Mouse (Mus musculus) C2C12 (cell line): Measurements from ENCODE around the gene Slc7a11. TPM values are rescaled to one million over a fixed set of nuclear protein-coding genes. Genes with fewer than 3 reads are reported as not detected.

Experiments used
- H3K27me3 ChIP-seq: one replicate; pipeline ENCODE4 v1.6.1; 2011; ENCODE audit not compliant: control insufficient read depth, insufficient read depth, insufficient read length
- H3K36me3 ChIP-seq: one replicate; pipeline ENCODE4 v1.6.1; 2011; ENCODE audit not compliant: control insufficient read depth, insufficient read depth
- H3K4me3 ChIP-seq: one replicate; pipeline ENCODE4 v1.5.1; 2011; ENCODE audit warnings: mild to moderate bottlenecking, control low read depth; ENCODE audit not compliant: poor library complexity, insufficient read depth, severe bottlenecking
- H3K79me2 ChIP-seq: one replicate; pipeline ENCODE4 v1.6.1; 2011; ENCODE audit not compliant: control insufficient read depth, insufficient read depth
- H3K79me3 ChIP-seq: one replicate; pipeline ENCODE4 v1.6.1; 2011; ENCODE audit warnings: low read depth, control low read depth
- H3ac ChIP-seq: one replicate; pipeline ENCODE3; 2011; ENCODE audit warnings: low read depth; ENCODE audit not compliant: control insufficient read depth, insufficient read length
- CEBPB ChIP-seq: IDR thresholded peaks from one replicate; pipeline ENCODE4 v1.6.1; 2011; ENCODE audit warnings: low read depth, mild to moderate bottlenecking, control low read depth, moderate library complexity
- CTCF ChIP-seq: IDR thresholded peaks from one replicate; pipeline ENCODE4 v1.5.1; 2011; ENCODE audit not compliant: control insufficient read depth, insufficient read depth, insufficient read length
- FOSL1 ChIP-seq: IDR thresholded peaks from one replicate; pipeline ENCODE4 v1.8.0; 2011; ENCODE audit warnings: mild to moderate bottlenecking, low read length; ENCODE audit not compliant: poor library complexity, insufficient read depth, severe bottlenecking
- MAX ChIP-seq: IDR thresholded peaks from one replicate; pipeline ENCODE4 v1.6.1; 2011; ENCODE audit warnings: mild to moderate bottlenecking, control low read depth
- MYOD1 ChIP-seq: IDR thresholded peaks from one replicate; pipeline ENCODE4 v1.6.1; 2011; ENCODE audit warnings: low read depth; ENCODE audit not compliant: control insufficient read depth, insufficient read length
- MYOG ChIP-seq: IDR thresholded peaks from one replicate; pipeline ENCODE4 v1.6.1; 2011; ENCODE audit not compliant: control insufficient read depth, insufficient read length; ENCODE audit errors: extremely low read depth
- USF1 ChIP-seq: IDR thresholded peaks from one replicate; pipeline ENCODE4 v1.6.1; 2011; ENCODE audit warnings: low read depth, mild to moderate bottlenecking, control low read depth, moderate library complexity
- polyA plus RNA-seq: library from polyadenylated mRNA; unstranded; fragments of >200 nt; fragmentation: generic; extraction: Trizol; gene quantifications from one replicate; pipeline ENCODE4 v1.2.1, GENCODE M21; 2012; ENCODE audit warnings: missing spikeins

Slc7a11 gene
- polyA plus RNA-seq, 1 experiment = 3.1 TPM

DNA sequence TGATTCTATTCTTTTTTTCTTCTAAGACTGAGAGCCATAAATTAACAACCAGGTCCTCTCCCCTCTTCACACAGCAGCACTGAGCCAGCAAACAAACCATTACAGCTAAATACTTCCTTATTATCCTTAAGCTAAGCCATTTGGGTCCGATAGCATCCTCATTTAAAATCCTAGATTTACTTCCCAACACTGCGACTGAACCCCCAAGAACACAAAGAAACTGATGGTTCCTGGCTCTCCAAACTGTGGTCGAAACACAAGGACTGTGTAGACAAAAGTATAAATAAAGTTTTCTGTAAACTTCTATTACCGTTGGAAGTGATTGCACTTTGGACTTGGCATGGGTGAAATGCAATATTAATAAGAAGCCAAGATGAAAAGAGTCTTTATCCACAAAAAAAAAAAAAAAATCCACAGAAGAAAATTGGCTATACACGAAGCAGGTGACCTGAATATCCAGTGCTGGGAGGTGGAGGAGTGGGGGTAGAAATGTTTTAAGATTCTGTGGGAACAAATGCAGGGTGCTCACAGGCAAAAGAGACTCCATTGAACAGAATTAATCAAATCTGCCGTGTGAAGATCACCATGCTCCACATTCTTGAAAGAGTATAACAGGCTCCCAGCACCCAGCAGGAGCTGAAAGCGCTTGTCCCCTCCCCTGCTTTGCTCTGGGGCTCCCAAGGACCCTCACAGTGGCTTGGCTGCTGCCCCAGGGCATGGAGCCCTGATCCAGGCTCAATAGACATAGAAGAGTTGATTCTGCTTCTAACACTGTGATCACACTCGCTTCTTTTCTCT, 21.7 kb downstream of the Slc7a11 start:
- Histone ChIP-seq H3ac (no peak overlapping the region), H3K27me3 (no peaks in the 10 kb centered on the region), H3K79me2 (no peaks in the 10 kb centered on the region), H3K4me3 (no peak overlapping the region), H3K79me3 (no peaks in the 10 kb centered on the region), H3K36me3 (no peaks in the 10 kb centered on the region)
- TF ChIP-seq MAX (no peak), USF1 (no peak), MYOG (no peak), MYOD1 (no peak), CEBPB (no peak), CTCF (no peak), FOSL1 (no peak)

DNA sequence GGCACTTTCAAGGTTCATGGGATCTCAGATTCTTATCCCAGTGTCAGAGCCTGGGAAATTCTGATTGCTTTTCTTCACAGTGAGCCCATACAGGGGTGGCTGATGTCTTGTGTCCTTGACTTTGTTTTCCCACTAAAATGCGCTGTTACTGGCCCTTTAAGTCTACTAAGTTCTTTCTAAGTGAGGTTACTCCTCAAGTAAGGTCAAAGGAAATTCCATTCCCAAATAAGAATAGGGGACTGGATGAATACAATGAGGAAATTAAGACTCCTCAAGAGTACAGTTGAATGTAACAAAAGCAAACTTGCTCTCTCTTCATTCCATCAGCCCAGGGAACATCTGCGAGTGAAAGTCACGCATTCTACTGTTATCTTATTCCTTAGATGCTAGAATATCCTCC, 24.3 kb downstream of the Slc7a11 start:
- H3K36me3 ChIP-seq = no peaks in the 10 kb centered on the region
- H3ac ChIP-seq = no peak overlapping the region
- no peaks in the 10 kb centered on the region for H3K27me3 ChIP-seq
- no peak overlapping the region for H3K4me3 ChIP-seq
- no peaks in the 10 kb centered on the region for H3K79me3 ChIP-seq
- TF ChIP-seq USF1 (no peak), CTCF (no peak), MYOG (no peak), MYOD1 (no peak), MAX (no peak), CEBPB (no peak), FOSL1 (no peak)
- no peaks in the 10 kb centered on the region for H3K79me2 ChIP-seq

DNA sequence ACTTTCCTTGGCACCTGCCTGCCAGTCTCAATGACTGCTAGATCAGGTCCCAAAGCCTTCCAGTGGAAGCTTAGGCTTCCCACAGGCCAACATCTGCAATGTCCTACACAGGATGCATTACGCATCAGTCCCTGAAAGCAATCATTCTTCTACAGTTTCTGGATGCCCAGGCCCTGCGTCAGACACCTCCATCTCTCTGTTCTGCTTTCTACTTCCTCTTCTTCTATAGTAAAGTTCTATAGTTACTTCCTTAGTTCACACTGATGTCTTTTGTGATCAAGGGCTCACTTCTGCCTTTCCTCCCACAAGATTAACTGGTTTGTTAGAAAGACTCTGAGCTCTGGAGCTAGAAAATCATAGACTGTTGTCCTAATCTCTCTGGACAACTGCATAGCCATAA, 36.6 kb downstream of the Slc7a11 start:
- no peaks in the 10 kb centered on the region for H3K36me3 ChIP-seq
- no peak overlapping the region for H3K4me3 ChIP-seq
- TF ChIP-seq MYOD1 = no peak
- TF ChIP-seq MYOG = no peak
- TF ChIP-seq FOSL1 = no peak
- no peaks in the 10 kb centered on the region for H3K79me2 ChIP-seq
- H3K79me3 ChIP-seq = no peaks in the 10 kb centered on the region
- H3K27me3 ChIP-seq = no peaks in the 10 kb centered on the region
- H3ac ChIP-seq = no peak overlapping the region

DNA sequence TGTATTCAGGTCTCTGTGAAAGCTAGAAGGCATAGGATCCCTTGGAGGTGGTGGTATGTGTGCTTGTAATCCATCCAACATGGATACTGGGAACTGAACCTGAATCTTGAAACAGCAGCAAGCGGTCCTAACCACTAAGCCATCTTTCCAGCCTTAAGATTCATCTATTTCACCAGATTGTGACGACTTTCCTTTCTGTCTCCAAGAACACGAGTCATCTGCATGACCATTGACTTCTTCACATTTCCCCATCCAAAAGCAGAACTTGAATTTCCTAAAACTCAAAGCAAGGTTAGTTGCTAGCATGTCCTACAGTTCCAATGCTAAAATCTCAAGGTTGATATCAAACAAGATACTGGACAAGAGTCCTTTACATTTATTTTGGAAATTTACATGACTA, 37.5 kb downstream of the Slc7a11 start:
- Histone ChIP-seq H3ac (no peak overlapping the region), H3K27me3 (no peaks in the 10 kb centered on the region), H3K4me3 (no peak overlapping the region), H3K79me2 (no peaks in the 10 kb centered on the region), H3K36me3 (no peaks in the 10 kb centered on the region), H3K79me3 (no peaks in the 10 kb centered on the region)
- TF ChIP-seq USF1 (no peak), CTCF (no peak), FOSL1 (no peak), MAX (no peak), CEBPB (no peak), MYOD1 (no peak), MYOG (no peak)

DNA sequence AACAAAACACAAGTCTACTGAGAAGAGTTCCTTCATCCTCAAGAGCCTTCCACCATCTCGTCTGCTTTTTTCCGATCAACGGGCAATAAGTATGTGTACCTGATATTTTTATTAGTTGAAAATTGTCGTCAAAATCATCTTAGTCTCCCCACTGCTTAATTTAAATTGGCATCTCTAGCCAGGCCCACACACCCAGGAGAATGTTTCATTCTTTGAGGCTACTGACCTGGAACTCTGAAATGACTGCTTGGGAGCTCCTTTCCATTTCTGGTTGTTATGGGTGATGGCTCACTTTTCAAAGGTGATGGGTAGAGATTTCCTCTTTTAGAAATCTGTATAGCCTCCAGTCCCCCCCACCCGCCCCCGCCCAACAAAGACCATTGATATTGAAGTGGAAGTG, 54.6 kb downstream of the Slc7a11 start:
- no peaks in the 10 kb centered on the region for H3K27me3 ChIP-seq
- H3K36me3 ChIP-seq = no peaks in the 10 kb centered on the region
- TF ChIP-seq CEBPB (no peak), MAX (no peak), FOSL1 (no peak), MYOD1 (no peak), CTCF (no peak), USF1 (no peak), MYOG (no peak)
- no peaks in the 10 kb centered on the region for H3K79me3 ChIP-seq
- no peak overlapping the region for H3ac ChIP-seq
- H3K79me2 ChIP-seq = no peaks in the 10 kb centered on the region
- no peak overlapping the region for H3K4me3 ChIP-seq

DNA sequence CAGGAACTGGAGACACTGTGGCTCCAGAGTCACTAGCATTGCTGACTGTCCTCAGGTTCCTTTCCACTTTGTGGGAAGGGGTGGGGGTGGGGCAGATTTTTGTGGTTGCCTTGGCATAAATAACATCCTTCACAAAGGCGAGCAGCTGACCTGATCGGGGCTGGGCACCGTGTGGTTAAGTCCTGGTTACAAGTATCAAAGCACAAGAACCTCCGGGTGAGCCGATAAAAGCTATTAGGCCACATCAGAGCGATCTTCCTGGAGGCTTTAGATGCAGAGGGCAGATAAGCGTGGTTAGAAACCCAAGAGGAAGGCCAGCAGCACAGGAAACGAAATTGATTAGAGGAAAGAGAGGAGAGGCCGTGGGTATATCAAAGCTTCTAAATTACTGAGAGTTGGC, 55.1 kb downstream of the Slc7a11 start:
- Histone ChIP-seq H3K79me2 (no peaks in the 10 kb centered on the region), H3ac (no peak overlapping the region), H3K27me3 (no peaks in the 10 kb centered on the region), H3K36me3 (no peaks in the 10 kb centered on the region), H3K4me3 (no peak overlapping the region), H3K79me3 (no peaks in the 10 kb centered on the region)
- TF ChIP-seq MAX = no peak
- no peak for TF ChIP-seq CTCF
- TF ChIP-seq USF1 = no peak
- TF ChIP-seq MYOG = no peak
- TF ChIP-seq CEBPB = no peak
- no peak for TF ChIP-seq FOSL1
- TF ChIP-seq MYOD1 = no peak
